Mouse (Mus musculus): ENCODE results near the gene Scfd2. TPM values are rescaled to one million over a fixed set of nuclear protein-coding genes. Genes with fewer than 3 reads are reported as not detected.

Scfd2 gene
- polyA plus RNA-seq, 1 experiment: 0.18 TPM

DNA sequence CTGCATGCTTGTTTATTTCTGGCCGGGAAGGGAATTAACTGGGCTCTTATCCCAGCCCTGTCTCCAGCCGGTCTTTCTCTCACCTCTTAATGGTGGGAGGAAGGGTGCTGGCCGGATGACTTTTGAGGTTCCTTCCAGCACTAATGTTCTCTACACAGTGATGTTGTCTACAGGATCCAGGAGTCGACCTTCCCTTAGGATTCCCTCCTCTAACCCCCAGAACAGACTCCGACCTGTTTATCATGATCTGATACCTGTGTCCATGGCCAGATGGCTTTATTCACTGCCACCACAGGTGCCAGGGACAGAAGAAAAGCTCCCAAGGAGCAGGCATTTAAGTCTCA lies 265.1 kb downstream of the Scfd2 start:
- Histone ChIP-seq H3K27me3 (ENCODE audit: control insufficient read depth) (no peaks in the 10 kb centered on the region), H3K36me3 (ENCODE audit: control insufficient read depth) (no peaks in the 10 kb centered on the region), H3K9me3 (ENCODE audit: control insufficient read depth, low read length) (no peaks in the 10 kb centered on the region), H3K4me1 (ENCODE audit: control insufficient read depth) (peaks cover 8% of the 10 kb centered on the region; the same call in 1 of the 2 replicates), H3K4me3 (replicated peaks) (no peak overlapping the region)
- TF ChIP-seq TAL1 (IDR thresholded peaks at IDR 0.05; ENCODE audit: low read length) (no peak), GATA1 (IDR thresholded peaks at IDR 0.05; ENCODE audit: low read length) (no peak)

DNA sequence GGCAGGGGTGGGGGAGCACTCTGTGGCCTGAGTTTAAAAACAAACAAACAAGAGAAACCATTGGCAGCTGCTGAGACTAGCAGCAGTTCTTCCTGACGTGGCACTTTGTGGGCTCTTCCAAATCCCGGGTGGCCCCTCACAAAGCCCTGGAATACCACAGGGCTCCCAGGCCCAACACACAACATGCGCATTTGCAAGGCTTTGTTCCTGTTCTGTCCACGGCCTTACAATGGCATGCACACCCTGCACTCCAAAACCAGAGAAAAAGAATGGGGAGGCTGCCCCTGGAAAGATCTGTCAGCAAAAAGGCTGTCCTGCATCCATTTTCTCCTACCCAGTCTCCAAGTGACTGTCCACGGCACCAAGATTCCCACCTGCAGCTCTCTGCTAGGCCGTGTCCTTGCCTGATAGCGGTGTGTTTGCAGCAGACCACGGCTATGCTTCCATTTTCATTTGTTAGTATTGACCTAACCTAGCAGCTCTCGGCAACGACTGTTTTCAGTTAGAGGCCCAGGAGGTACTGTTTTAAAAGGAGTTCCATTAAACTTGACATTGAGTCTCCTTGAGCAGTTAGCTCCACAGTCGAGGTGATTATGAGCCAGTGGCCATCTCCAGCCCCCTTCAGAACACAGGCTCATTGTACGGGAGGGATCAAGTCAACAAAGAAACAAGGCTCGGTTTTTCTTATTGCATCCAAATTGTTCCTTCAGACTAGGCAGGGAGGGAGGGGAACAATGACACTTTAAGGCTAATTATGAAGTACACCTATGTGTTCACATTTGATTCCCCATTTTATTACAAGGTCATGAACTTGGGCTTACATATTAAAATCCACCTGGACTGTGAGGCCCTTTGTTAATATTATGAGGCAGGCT lies 265.7 kb downstream of the Scfd2 start:
- TF ChIP-seq TAL1 (IDR thresholded peaks at IDR 0.05; ENCODE audit: low read length) (no peak), GATA1 (IDR thresholded peaks at IDR 0.05; ENCODE audit: low read length) (no peak)
- H3K4me1 ChIP-seq (ENCODE audit: control insufficient read depth): peaks cover 8% of the 10 kb centered on the region; the same call in 1 of the 2 replicates

DNA sequence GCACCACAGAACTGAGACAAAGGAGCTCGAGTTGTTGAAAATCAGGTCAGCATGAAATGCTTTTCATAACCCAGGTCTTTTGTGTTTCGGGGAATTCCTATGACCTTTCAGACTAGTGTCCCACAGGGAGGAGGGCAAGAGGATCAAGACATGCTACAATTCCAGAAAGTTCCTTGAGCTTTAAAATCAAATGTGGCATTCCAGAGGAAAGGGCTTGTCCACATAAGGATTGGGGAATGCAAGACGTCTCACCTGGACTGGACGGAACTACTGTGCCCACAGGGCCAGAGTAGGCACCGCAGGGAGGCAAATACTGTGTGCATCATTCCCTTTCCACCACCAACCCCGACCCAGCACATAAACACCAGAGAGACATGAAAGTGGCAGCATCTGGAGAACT lies 266.4 kb downstream of the Scfd2 start:
- TF ChIP-seq TAL1 (IDR thresholded peaks at IDR 0.05; ENCODE audit: low read length): no peak
- TF ChIP-seq GATA1 (IDR thresholded peaks at IDR 0.05; ENCODE audit: low read length): no peak
- H3K9me3 ChIP-seq (ENCODE audit: control insufficient read depth, low read length): no peaks in the 10 kb centered on the region
- H3K27me3 ChIP-seq (ENCODE audit: control insufficient read depth): no peaks in the 10 kb centered on the region
- H3K36me3 ChIP-seq (ENCODE audit: control insufficient read depth): no peaks in the 10 kb centered on the region
- no peak overlapping the region for H3K4me3 ChIP-seq (replicated peaks)
- H3K4me1 ChIP-seq (ENCODE audit: control insufficient read depth): peaks cover 15% of the 10 kb centered on the region

More for the DNA sequence above, 265.7 kb downstream of the Scfd2 start:
- no peak overlapping the region for H3K4me3 ChIP-seq (replicated peaks)
- no peaks in the 10 kb centered on the region for H3K36me3 ChIP-seq (ENCODE audit: control insufficient read depth)
- H3K27me3 ChIP-seq (ENCODE audit: control insufficient read depth): no peaks in the 10 kb centered on the region
- no peaks in the 10 kb centered on the region for H3K9me3 ChIP-seq (ENCODE audit: control insufficient read depth, low read length)

DNA sequence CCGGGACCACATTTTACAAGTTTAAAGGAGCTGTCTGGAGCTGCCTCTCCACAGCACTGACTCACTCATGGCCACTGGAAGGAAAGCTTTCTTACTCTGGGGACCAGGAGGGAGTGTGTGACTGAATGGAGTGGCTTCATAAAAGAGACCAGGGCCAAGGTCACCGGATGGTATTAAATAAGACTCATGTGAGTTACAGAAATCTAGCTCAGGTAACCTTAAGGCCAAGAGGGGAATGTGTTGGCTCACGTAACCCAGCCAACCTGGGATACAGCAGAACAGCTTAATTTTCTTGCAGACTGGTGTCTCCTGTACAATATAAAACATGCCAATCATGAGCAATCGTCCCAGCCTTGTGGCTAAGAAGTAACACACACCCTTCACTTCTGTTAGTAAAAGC lies 267.0 kb downstream of the Scfd2 start:
- Histone ChIP-seq H3K27me3 (ENCODE audit: control insufficient read depth) (no peaks in the 10 kb centered on the region), H3K9me3 (ENCODE audit: control insufficient read depth, low read length) (no peaks in the 10 kb centered on the region), H3K4me1 (ENCODE audit: control insufficient read depth) (peaks cover 18% of the 10 kb centered on the region), H3K4me3 (replicated peaks) (no peak overlapping the region), H3K36me3 (ENCODE audit: control insufficient read depth) (no peaks in the 10 kb centered on the region)
- TF ChIP-seq GATA1 (IDR thresholded peaks at IDR 0.05; ENCODE audit: low read length) (no peak), TAL1 (IDR thresholded peaks at IDR 0.05; ENCODE audit: low read length) (no peak)

DNA sequence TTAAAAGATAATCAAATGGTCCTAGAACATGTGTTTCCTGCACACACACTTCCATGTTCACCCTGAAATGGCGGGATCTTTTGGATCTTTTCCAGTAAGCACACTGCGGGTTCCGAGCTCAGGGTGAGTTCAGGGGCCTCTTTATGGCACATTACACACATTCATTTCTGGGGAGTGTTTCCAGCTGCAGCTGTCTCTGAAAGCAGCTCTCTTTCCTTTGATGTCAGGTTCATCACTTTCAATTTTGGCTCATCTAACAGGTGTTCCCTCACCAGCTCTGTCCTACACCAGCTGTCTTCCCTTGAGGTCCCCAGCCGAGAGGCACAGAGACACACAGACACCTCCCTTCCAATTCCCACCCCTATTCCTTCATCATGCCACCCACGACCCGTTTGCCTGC lies 270.5 kb downstream of the Scfd2 start:
- Histone ChIP-seq H3K9me3 (ENCODE audit: control insufficient read depth, low read length) (no peaks in the 10 kb centered on the region), H3K36me3 (ENCODE audit: control insufficient read depth) (no peaks in the 10 kb centered on the region), H3K4me1 (ENCODE audit: control insufficient read depth) (peaks cover 18% of the 10 kb centered on the region), H3K4me3 (replicated peaks) (no peak overlapping the region), H3K27me3 (ENCODE audit: control insufficient read depth) (no peaks in the 10 kb centered on the region)
- TF ChIP-seq TAL1 (IDR thresholded peaks at IDR 0.05; ENCODE audit: low read length) (no peak), GATA1 (IDR thresholded peaks at IDR 0.05; ENCODE audit: low read length) (no peak)

DNA sequence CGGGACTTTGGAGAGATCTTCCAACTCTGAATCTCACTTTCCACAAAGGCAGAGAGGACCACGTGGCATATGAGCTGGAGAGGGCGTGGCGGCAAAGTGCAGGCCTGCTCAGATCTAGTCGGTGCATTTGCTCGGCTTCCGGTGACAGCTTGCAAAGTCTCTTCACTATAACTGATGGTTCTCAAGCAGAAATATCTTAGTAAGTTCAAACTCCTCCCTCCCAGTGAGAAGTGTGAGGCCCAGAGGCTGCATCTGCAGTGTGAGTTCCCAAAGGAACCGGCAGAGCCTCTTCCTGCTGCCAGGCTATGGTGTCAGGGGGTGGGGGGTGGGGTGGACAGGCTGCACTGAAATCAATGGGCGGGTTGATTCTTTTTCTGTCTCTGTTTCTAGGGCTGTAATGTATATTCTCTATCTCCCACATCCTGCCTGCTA lies 271.2 kb downstream of the Scfd2 start:
- H3K4me1 ChIP-seq (ENCODE audit: control insufficient read depth): peaks cover 18% of the 10 kb centered on the region
- no peaks in the 10 kb centered on the region for H3K27me3 ChIP-seq (ENCODE audit: control insufficient read depth)
- no peak for TF ChIP-seq GATA1 (IDR thresholded peaks at IDR 0.05; ENCODE audit: low read length)
- TF ChIP-seq TAL1 (IDR thresholded peaks at IDR 0.05; ENCODE audit: low read length): no peak
- no peaks in the 10 kb centered on the region for H3K36me3 ChIP-seq (ENCODE audit: control insufficient read depth)
- no peak overlapping the region for H3K4me3 ChIP-seq (replicated peaks)
- no peaks in the 10 kb centered on the region for H3K9me3 ChIP-seq (ENCODE audit: control insufficient read depth, low read length)

DNA sequence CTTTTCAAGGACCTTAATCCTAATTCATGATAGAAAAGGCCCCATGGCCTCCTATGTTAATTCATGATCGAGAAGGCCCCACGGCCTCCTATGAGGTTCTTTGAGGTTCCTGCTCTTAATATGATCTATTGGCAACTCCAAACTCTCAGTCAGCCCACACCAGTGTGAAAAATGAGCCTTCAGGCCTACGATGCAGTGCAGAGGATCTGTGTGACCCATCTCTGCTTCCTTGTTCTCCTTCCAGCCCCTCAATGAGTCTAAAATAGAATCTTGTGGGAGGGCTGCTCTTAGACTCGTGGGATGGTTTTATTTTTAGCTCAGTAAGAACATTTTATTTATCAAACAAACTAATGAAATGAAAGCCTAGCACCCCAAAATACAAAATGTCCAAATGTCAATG lies 274.9 kb downstream of the Scfd2 start:
- H3K36me3 ChIP-seq (ENCODE audit: control insufficient read depth): no peaks in the 10 kb centered on the region
- H3K4me1 ChIP-seq (ENCODE audit: control insufficient read depth): peaks cover 10% of the 10 kb centered on the region
- no peaks in the 10 kb centered on the region for H3K9me3 ChIP-seq (ENCODE audit: control insufficient read depth, low read length)
- TF ChIP-seq TAL1 (IDR thresholded peaks at IDR 0.05; ENCODE audit: low read length) (no peak), GATA1 (IDR thresholded peaks at IDR 0.05; ENCODE audit: low read length) (no peak)
- H3K4me3 ChIP-seq (replicated peaks): no peak overlapping the region
- H3K27me3 ChIP-seq (ENCODE audit: control insufficient read depth): no peaks in the 10 kb centered on the region

DNA sequence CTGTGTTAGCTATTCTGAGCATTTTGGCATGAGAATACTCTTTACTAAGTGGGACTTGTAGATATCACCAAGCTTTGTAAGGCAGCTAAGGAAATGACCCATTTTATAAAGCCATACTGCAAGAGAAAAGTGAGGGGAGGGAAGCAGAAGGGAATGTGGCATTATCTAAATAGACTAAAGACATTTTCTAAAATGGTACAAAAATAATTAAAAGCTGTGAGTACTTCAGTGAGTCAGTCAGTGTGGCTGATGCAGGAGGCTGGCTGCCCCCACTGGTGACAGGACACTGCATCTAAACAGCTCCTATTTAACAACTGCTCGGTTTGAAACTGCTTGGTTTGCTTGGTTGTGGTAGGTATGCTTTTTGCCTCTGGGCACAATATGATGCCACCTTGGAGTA lies 276.6 kb downstream of the Scfd2 start:
- no peak for TF ChIP-seq GATA1 (IDR thresholded peaks at IDR 0.05; ENCODE audit: low read length)
- TF ChIP-seq TAL1 (IDR thresholded peaks at IDR 0.05; ENCODE audit: low read length): no peak
- H3K9me3 ChIP-seq (ENCODE audit: control insufficient read depth, low read length): no peaks in the 10 kb centered on the region
- H3K4me3 ChIP-seq (replicated peaks): no peak overlapping the region
- H3K4me1 ChIP-seq (ENCODE audit: control insufficient read depth): peaks cover 2% of the 10 kb centered on the region; the same call in 1 of the 2 replicates
- no peaks in the 10 kb centered on the region for H3K36me3 ChIP-seq (ENCODE audit: control insufficient read depth)
- no peaks in the 10 kb centered on the region for H3K27me3 ChIP-seq (ENCODE audit: control insufficient read depth)

DNA sequence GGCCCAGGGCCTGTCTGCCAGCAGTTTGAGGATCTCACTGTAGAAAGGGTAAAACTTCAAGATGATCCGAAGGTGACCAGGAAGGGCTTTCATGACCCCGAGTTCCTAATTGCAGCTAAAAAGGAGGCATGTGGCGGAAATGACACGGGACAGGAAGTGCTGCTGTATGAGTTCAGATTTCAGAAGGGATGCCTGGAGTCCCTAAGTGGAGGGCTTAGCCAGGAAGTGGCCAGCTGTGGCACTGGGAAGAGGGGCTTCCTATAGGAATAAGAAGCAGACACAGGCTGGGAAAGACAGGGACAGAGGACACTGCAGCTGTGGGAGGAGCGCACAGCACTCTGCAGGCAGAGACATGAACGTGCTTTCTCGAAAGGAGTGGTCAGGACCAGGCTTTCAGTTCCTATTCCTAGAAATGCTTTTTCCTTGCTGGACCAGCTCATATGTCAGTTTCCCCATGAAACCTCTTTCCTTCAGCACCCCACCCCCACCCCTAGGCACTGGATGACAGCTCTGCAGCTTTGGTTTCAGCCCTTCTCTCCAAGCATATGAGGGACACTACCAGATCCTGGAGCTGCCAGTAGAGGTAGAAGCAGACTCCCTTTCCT lies 277.7 kb downstream of the Scfd2 start:
- H3K9me3 ChIP-seq (ENCODE audit: control insufficient read depth, low read length): no peaks in the 10 kb centered on the region
- TF ChIP-seq TAL1 (IDR thresholded peaks at IDR 0.05; ENCODE audit: low read length): no peak
- no peaks in the 10 kb centered on the region for H3K36me3 ChIP-seq (ENCODE audit: control insufficient read depth)
- no peaks in the 10 kb centered on the region for H3K27me3 ChIP-seq (ENCODE audit: control insufficient read depth)
- no peaks in the 10 kb centered on the region for H3K4me1 ChIP-seq (ENCODE audit: control insufficient read depth)
- no peak overlapping the region for H3K4me3 ChIP-seq (replicated peaks)

Data from erythroblast, embryonic 14.5 days (primary cell).